Mouse (Mus musculus) spleen, postnatal 0 days (tissue): ENCODE results near the gene Krt24. TPM values are rescaled to one million over a fixed set of nuclear protein-coding genes. Genes with fewer than 3 reads are reported as not detected.

Experiments
- polyA plus RNA-seq: library from polyadenylated mRNA; unstranded; fragments of >200 nt; fragmentation: Nextera tagmentation; extraction: Ambion mirVana; gene quantifications from 2 replicates; pipeline ENCODE4 v1.2.1, GENCODE M21; 2015

Gene Krt24
- 0.08 TPM in 1 of 2 replicates, not detected in the other for polyA plus RNA-seq

DNA sequence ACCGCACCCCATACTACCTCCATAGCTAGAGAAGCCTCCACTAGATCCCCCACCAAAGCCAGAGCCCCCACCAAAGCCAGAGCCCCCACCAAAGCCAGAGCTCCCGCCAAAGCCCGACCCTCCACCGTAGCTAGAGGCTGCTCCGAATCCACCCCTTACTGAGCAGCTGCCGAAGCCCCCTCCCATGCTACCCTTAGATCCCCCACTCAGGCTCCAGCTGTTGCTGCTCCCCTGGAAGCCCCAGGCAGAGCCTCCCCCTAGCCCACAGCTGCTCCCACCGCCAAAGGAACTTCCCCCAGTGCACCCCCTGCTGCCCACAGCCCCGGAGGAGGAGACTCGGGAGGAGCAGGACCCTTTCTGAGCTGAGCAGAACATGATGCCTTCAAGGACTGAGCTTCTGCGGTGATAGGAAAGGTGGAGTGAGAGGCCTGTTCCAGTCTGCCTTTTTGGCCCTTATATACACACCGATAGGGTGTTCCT lies at the start of gene Krt24:
Gene Krt24 (minus strand): TSS at position 430 of the 480 bp plus-strand sequence.

DNA sequence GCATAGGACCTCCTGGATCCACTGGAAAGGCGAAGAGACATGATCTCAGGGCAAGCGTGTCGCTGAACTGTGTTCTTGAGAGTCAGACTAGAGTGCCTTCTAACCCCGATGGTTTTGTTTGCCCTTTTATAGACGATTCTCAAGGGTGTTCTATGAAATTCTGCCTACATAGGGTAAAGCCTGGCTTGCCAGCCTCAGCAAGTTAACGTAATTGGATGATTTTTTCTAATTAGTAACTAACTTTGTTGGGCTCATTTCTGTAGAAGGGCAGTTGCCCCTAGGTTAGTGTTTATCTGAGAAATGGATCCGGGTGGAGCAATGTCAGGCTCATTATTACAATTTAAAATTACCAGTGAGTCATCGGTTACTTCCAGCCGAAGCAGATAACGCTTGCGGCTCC lies 37.8 kb upstream of the Krt24 start, which contains the start of gene Krt25:
Gene Krt25 (minus strand): TSS at position 101 of the 400 bp plus-strand sequence.

DNA sequence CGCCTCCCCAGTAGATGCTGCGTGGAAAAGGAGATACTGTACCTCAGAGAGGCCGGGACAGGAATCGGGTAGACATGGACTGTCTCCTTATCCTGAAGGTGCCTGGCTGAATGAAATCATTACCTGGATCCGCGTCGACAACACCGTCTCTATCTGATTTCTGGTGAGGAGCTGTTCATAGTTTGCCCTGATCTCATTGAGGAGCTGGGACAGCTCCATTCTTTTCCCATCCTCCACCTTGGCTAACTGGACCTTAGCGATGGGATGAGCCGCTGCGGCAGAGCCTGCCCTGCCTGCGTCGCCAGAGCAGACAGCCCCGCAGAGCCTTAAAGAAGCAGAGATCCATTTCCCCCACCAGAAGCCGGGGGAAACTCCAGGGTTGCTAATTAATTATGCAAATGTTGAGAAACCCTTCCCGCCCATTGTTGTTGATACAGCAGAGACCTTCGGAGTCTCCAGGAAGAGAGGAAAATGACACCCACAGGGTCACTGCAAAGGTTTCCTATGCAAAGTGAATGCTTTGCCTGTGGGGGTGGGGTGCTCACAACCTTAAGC lies 41.2 kb downstream of the Krt24 start, which contains the start of gene Krt222:
Gene Krt222 (minus strand): TSS at position 266 of the 555 bp plus-strand sequence.

DNA sequence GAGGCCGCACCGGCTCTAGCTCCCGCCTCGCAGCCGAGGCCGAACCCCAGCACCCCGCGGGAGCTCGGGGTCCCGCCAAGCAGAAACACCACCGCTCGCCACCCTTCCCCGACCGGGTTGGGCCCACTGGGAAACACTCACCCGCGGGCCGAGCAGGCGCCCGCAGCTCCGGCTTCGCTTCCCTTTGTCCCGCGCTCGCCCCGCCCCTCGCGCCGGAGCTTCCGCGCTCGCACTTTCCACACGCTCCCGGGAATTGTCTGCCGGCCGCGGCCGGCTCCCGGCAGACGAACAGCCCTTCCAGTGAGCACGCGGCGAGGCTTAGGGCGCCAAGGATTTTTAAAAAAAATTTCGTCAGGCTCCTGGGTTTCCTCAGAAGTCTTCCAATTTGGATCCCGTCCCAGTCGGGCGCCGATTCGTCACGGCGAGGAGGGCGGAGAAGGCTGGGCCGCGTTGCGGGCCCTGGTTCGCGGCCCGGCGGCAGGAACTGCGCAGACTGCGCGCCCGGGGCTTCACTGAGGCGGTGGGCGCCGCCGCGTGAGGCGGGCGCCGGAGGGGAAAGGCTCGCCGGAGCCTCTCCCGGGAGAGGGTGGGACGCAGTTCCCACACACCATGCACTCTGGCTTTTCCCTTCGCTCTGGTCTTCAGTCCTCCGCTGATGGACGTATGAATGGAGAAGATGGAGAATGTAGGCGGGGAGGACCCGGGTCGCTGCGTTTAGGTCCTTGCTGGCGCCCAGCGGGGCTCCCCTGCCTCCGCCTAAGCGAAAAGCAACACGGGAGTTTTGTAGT lies 54.6 kb downstream of the Krt24 start, which contains the start of gene Smarce1:
Gene Smarce1 (minus strand): TSS at position 757 of the 788 bp plus-strand sequence.

Other genes starting within 250 kb of the Krt24 start
- gene Igfbp4, start 244.0 kb downstream of the Krt24 start, polyA plus RNA-seq, result 250 and 413 TPM in 2 replicates
- gene Tns4, start 196.0 kb downstream of the Krt24 start, polyA plus RNA-seq, result 0.65 and 0.70 TPM in 2 replicates
- 1.4 and 2.2 TPM in 2 replicates for gene Ccr7, start 130.2 kb downstream of the Krt24 start, polyA plus RNA-seq
- 103 and 110 TPM in 2 replicates for gene Smarce1, start 54.2 kb downstream of the Krt24 start, polyA plus RNA-seq
- 0.32 and 0.67 TPM in 2 replicates for gene Krt222, start 41.2 kb downstream of the Krt24 start, polyA plus RNA-seq
- not detected in 2 replicates for gene Krt25, start 37.7 kb upstream of the Krt24 start, polyA plus RNA-seq
- not detected in 2 replicates for gene Krt26, start 52.7 kb upstream of the Krt24 start, polyA plus RNA-seq
- gene Krt27, start 65.8 kb upstream of the Krt24 start, polyA plus RNA-seq, result not detected in 2 replicates
- not detected in 2 replicates for gene Krt28, start 89.6 kb upstream of the Krt24 start, polyA plus RNA-seq
- 7.3 and 9.6 TPM in 2 replicates for gene Krt10, start 104.1 kb upstream of the Krt24 start, polyA plus RNA-seq
- not detected in 2 replicates for gene Krt12, start 137.0 kb upstream of the Krt24 start, polyA plus RNA-seq
- 0.06 and 0.22 TPM in 2 replicates for gene Krt20, start 152.9 kb upstream of the Krt24 start, polyA plus RNA-seq
- gene Krt23, start 207.9 kb upstream of the Krt24 start, polyA plus RNA-seq, result 0.10 TPM in 1 of 2 replicates, not detected in the other
- gene Krt39, start 236.1 kb upstream of the Krt24 start, polyA plus RNA-seq, result not detected in 2 replicates